16 mouse cellular contexts compared by ENCODE assay signal in the genomic region with DNA sequence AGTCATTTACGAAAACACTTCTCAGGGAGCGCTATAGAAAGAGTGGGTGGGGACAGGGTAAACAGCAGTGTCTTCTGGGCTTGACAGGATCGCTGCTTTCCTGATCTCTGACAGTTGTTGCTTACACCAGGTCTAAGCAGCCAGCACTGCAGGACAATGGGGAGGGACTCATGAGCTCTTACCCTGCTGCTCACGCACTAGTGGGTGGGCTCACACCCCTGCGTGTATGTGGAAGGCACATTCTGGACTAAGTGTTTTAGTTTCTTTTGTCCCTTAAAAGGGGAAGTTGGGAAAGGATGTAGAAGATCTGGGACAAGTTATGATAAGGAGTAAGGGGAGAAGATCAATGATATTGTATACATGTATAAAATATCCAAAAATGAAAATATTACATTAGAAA.
"Had no signal": no experiment of that assay in that cellular context is flagged by ENCODE, and none has a peak within 500 bp of the region (broad histone marks: within the 10 kb centered on the region; RNA-seq: fewer than 3 reads in every experiment).

No protein-coding gene starts in this region.

- H3K4me1 ChIP-seq: neural tube, embryonic 12.5 days; neural tube, embryonic 13.5 days; neural tube, embryonic 15.5 days had no signal

- H3K27me3 ChIP-seq: neural tube, embryonic 12.5 days; neural tube, embryonic 13.5 days; neural tube, embryonic 15.5 days; stomach, embryonic 15.5 days had no signal

- H3K4me3 ChIP-seq: neural tube, embryonic 12.5 days; neural tube, embryonic 13.5 days; neural tube, embryonic 15.5 days; stomach, embryonic 15.5 days had no signal

- H3K9me3 ChIP-seq: neural tube, embryonic 12.5 days; neural tube, embryonic 13.5 days; neural tube, embryonic 15.5 days; stomach, embryonic 15.5 days had no signal

- H3K4me2 ChIP-seq: neural tube, embryonic 12.5 days; neural tube, embryonic 13.5 days; neural tube, embryonic 15.5 days; stomach, embryonic 15.5 days had no signal

- H3K27ac ChIP-seq: neural tube, embryonic 12.5 days; neural tube, embryonic 13.5 days; neural tube, embryonic 15.5 days; stomach, embryonic 15.5 days; stomach, postnatal 0 days had no signal

- H3K36me3 ChIP-seq: neural tube, embryonic 12.5 days; neural tube, embryonic 13.5 days; neural tube, embryonic 15.5 days; stomach, embryonic 15.5 days had no signal

- DNase-seq: retina, postnatal 1 day; right cerebral cortex, adult 18-20 months; right cerebral cortex, postnatal 14 days; right cerebral cortex, postnatal 25 days; spleen, adult 18-20 months; thymus, adult 18-20 months; thymus, adult 2 months; thymus, postnatal 14 days; thymus, postnatal 25 days; thymus, postnatal 36 days; thymus, postnatal 4 days had no signal

- H3K9ac ChIP-seq: neural tube, embryonic 12.5 days; neural tube, embryonic 13.5 days; neural tube, embryonic 15.5 days; stomach, embryonic 15.5 days had no signal
